Mouse (Mus musculus) heart, adult 2 months (tissue): ENCODE results near the gene Prss40. TPM values are rescaled to one million over a fixed set of nuclear protein-coding genes. Genes with fewer than 3 reads are reported as not detected.

ENCODE experiments used
- DNase-seq, 2 experiments: peaks; one replicate each; pipeline ENCODE4 v3.0.0; 2021
- H3K27ac ChIP-seq: fragments of 200-600 bp; 2 replicates; pipeline ENCODE4 v1.8.1; 2022
- H3K27me3 ChIP-seq: fragments of 200-500 bp; 2 replicates; pipeline ENCODE4 v1.6.1; 2012; ENCODE audit warnings: mild to moderate bottlenecking, low read length, inconsistent platforms, mixed read lengths; ENCODE audit not compliant: control insufficient read depth, insufficient read depth
- H3K36me3 ChIP-seq: fragments of 200-500 bp; 2 replicates; pipeline ENCODE4 v1.6.1; 2012; ENCODE audit warnings: low read length, inconsistent platforms; ENCODE audit not compliant: control insufficient read depth, insufficient read depth
- H3K4me1 ChIP-seq: fragments of 200-500 bp; 2 replicates; pipeline ENCODE4 v1.6.1; 2011; ENCODE audit warnings: low read length; ENCODE audit not compliant: control insufficient read depth, insufficient read depth
- H3K4me3 ChIP-seq: fragments of 200-600 bp; 2 replicates; pipeline ENCODE4 v1.8.1; 2022
- H3K79me2 ChIP-seq: fragments of 200-500 bp; replicated peaks from 2 replicates; pipeline ENCODE4 v1.6.1; 2012; ENCODE audit warnings: mild to moderate bottlenecking, inconsistent platforms, low read length, moderate library complexity, mixed read lengths; ENCODE audit not compliant: control insufficient read depth, insufficient read depth
- H3K9ac ChIP-seq: fragments of 200-500 bp; 2 replicates; pipeline ENCODE4 v1.6.1; 2012; ENCODE audit warnings: low read depth, mild to moderate bottlenecking, control low read depth, inconsistent platforms, low read length, mixed read lengths
- CTCF ChIP-seq: fragments of 200-600 bp; IDR thresholded peaks from 2 replicates; pipeline ENCODE4 v1.8.1; 2022; ENCODE audit warnings: antibody characterized with exemption, mild to moderate bottlenecking, moderate library complexity
- EP300 ChIP-seq: fragments of 200-500 bp; IDR thresholded peaks from 2 replicates; pipeline ENCODE4 v1.6.1; 2011; ENCODE audit warnings: low read depth, low read length, control low read depth; ENCODE audit not compliant: insufficient read depth
- POLR2A ChIP-seq: fragments of 200-500 bp; IDR thresholded peaks from 2 replicates; pipeline ENCODE4 v1.6.1; 2011; ENCODE audit warnings: mild to moderate bottlenecking, low read depth, low read length, control low read depth; ENCODE audit not compliant: insufficient read depth
- WGBS: fragments of 180-500 bp; shearing (Covaris S2); methylation state at CpG from one replicate; pipeline ENCODE4 v1.1.7; 2018; 5-methylcytosine and 5-hydroxymethylcytosine counted together
- intact Hi-C: fragments of 180-260 bp; cut with DNase I; formaldehyde crosslinking; loops from one replicate; pipeline ENCODE4 v1.15.1; 2025
- long read RNA-seq: library from polyadenylated mRNA; stranded (forward); transcript quantifications from one replicate; pipeline ENCODE4 v2.0.0, GENCODE M21; 2021
- polyA plus RNA-seq: library from polyadenylated mRNA; depleted of rRNA; stranded (reverse); fragments of >200 nt; gene quantifications from 2 replicates; pipeline ENCODE4 v1.2.3, GENCODE M21; 2012; rRNA removed
- total RNA-seq, 2 experiments: library from RNA; stranded (reverse); gene quantifications; 2 replicates each; pipeline ENCODE4 v1.2.3; 2021

The Prss40 gene
- total RNA-seq (not detected), polyA plus RNA-seq (not detected in 2 replicates)
- long read RNA-seq = 0 reads

- Histone ChIP-seq H3K27me3 (no peaks in the 10 kb centered on the region), H3K27ac (no peak within 1 kb of the TSS), H3K36me3 (no peaks in the 10 kb centered on the region), H3K4me3 (no peak within 1 kb of the TSS), H3K4me1 (no peaks in the 10 kb centered on the region), H3K79me2 (no peaks in the 10 kb centered on the region), H3K9ac (no peak within 1 kb of the TSS)
- no peak for TF ChIP-seq EP300
- TF ChIP-seq POLR2A = no peak
- no peak for TF ChIP-seq CTCF
- no peak for DNase-seq
- intact Hi-C loops = no loop called here
- WGBS = 80% methylated on average over 15 of the region's 15 CpGs
Observed at GRCm38 (mm10) chr1:34560843-34561242, at the start of gene Prss40. TSS of gene Prss40 (minus strand) at chr1:34560943.

- peak; percentile 81 for TF ChIP-seq CTCF
- no peak for TF ChIP-seq POLR2A
- 0 out of 2 replicates have a peak, but pooled peaks have one; percentile 31 for TF ChIP-seq EP300
- Histone ChIP-seq H3K9ac (no peak overlapping the region), H3K4me3 (no peak overlapping the region), H3K36me3 (no peaks in the 10 kb centered on the region), H3K79me2 (no peaks in the 10 kb centered on the region), H3K4me1 (no peaks in the 10 kb centered on the region), H3K27me3 (no peaks in the 10 kb centered on the region), H3K27ac (no peak overlapping the region)
- intact Hi-C loops = loop anchor here (5.0 kb wide), 2 partner anchors 140 to 385 kb away; no protein-coding TSS in a partner anchor
- WGBS = 19% methylated on average over 8 of the region's 8 CpGs
- peak; percentile 21 to 68 for DNase-seq
Observed at GRCm38 (mm10) chr1:34602363-34602762, 41.6 kb upstream of the Prss40 start.

- TF ChIP-seq EP300 = no peak
- TF ChIP-seq CTCF = no peak
- no peak for TF ChIP-seq POLR2A
- intact Hi-C loops = loop anchor here (5.0 kb wide), 2 partner anchors 139 to 384 kb away; no protein-coding TSS in a partner anchor
Observed at GRCm38 (mm10) chr1:34601323-34602047, 40.7 kb upstream of the Prss40 start.

GRCm38 (mm10) chr1:34600000-34600399, 39.3 kb upstream of the Prss40 start:
- no peak overlapping the region for H3K9ac ChIP-seq
- H3K79me2 ChIP-seq = no peaks in the 10 kb centered on the region
- no peak for TF ChIP-seq EP300
- no peak for TF ChIP-seq POLR2A
- no peak for TF ChIP-seq CTCF
- 74% methylated on average over 15 of the region's 15 CpGs for WGBS
- no peaks in the 10 kb centered on the region for H3K36me3 ChIP-seq
- no peaks in the 10 kb centered on the region for H3K4me1 ChIP-seq
- intact Hi-C loops = loop anchor here (5.0 kb wide), 2 partner anchors 138 to 383 kb away; no protein-coding TSS in a partner anchor
- H3K27ac ChIP-seq = no peak overlapping the region
- no peaks in the 10 kb centered on the region for H3K27me3 ChIP-seq
- H3K4me3 ChIP-seq = no peak overlapping the region
- DNase-seq = no peak

More at GRCm38 (mm10) chr1:34601323-34602047, 40.7 kb upstream of the Prss40 start:
- Histone ChIP-seq H3K4me1 (no peaks in the 10 kb centered on the region), H3K4me3 (no peak overlapping the region), H3K79me2 (no peaks in the 10 kb centered on the region), H3K27ac (no peak overlapping the region), H3K27me3 (no peaks in the 10 kb centered on the region), H3K36me3 (no peaks in the 10 kb centered on the region), H3K9ac (no peak overlapping the region)
- 68% methylated on average over 3 of the region's 3 CpGs for WGBS
- no peak for DNase-seq

GRCm38 (mm10) chr1:34587298-34588096, 26.8 kb upstream of the Prss40 start:
- WGBS = 74% methylated on average over 22 of the region's 22 CpGs
- no peak overlapping the region for H3K9ac ChIP-seq
- no peaks in the 10 kb centered on the region for H3K79me2 ChIP-seq
- TF ChIP-seq EP300 (no peak), CTCF (no peak), POLR2A (no peak)
- H3K4me3 ChIP-seq = no peak overlapping the region
- no peak overlapping the region for H3K27ac ChIP-seq
- intact Hi-C loops = no loop called here
- no peak for DNase-seq
- H3K36me3 ChIP-seq = no peaks in the 10 kb centered on the region
- no peaks in the 10 kb centered on the region for H3K4me1 ChIP-seq
- no peaks in the 10 kb centered on the region for H3K27me3 ChIP-seq
